Mouse (Mus musculus): Measurements from ENCODE around the gene Fdxr. TPM values are rescaled to one million over a fixed set of nuclear protein-coding genes. Genes with fewer than 3 reads are reported as not detected.

Fdxr gene
- polyA plus RNA-seq, 1 experiment from 2014 or later: 14.2 TPM

GRCm38 (mm10) chr11:115264136-115264861 lies 12.6 kb downstream of the Fdxr start:
- H3K4me2 ChIP-seq (ENCODE audit: low read length): no peak overlapping the region
- no peak overlapping the region for H3K4me3 ChIP-seq (ENCODE audit: low read depth, low read length)
- H3K9ac ChIP-seq (ENCODE audit: low read length): no peak overlapping the region
- no peak overlapping the region for H3K27ac ChIP-seq (ENCODE audit: low read depth)
- DNase-seq (ENCODE audit: low spot score): no peak
- 65% methylated on average over 7 of the region's 7 CpGs for WGBS
- H3K36me3 ChIP-seq (ENCODE audit: control insufficient read depth, insufficient read depth, low read length): peaks cover 5% of the 10 kb centered on the region; the same call in 1 of the 2 replicates
- no peak for ATAC-seq (replicated peaks; ENCODE audit: low FRiP score, low TSS enrichment, low read depth)
- H3K4me1 ChIP-seq (replicated peaks; ENCODE audit: control insufficient read depth, insufficient read depth, low read length): peaks cover 8% of the 10 kb centered on the region
- no peaks in the 10 kb centered on the region for H3K9me3 ChIP-seq (ENCODE audit: control insufficient read depth, low read length)
- peaks cover 91% of the 10 kb centered on the region for H3K27me3 ChIP-seq (replicated peaks; ENCODE audit: control insufficient read depth, insufficient read depth, low read length)

DNA sequence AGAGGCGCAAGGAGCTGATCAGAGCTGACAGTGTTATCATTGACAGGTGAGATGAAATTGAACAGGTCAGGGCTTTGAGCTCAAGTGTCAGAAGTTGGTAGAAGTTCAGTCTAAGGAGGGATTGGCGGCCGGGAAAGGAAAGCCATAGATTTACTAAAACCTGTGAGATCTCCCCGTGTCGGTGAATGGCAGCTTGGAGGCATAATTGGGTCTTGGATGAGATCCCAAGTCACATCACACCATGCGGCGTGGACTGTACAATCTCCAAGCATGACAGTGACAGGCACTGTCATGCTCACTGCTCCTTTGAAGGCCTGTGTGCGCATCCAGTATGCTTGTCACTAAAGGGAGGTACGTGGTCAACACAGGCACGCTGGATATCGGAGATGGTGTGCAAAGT lies 13.9 kb downstream of the Fdxr start:
- Histone ChIP-seq H3K27ac (ENCODE audit: low read depth) (no peak overlapping the region), H3K9ac (ENCODE audit: low read length) (no peak overlapping the region), H3K4me3 (ENCODE audit: low read depth, low read length) (no peak overlapping the region), H3K9me3 (ENCODE audit: control insufficient read depth, low read length) (no peaks in the 10 kb centered on the region), H3K27me3 (replicated peaks; ENCODE audit: control insufficient read depth, insufficient read depth, low read length) (peaks cover 91% of the 10 kb centered on the region), H3K4me1 (replicated peaks; ENCODE audit: control insufficient read depth, insufficient read depth, low read length) (peaks cover 8% of the 10 kb centered on the region), H3K36me3 (ENCODE audit: control insufficient read depth, insufficient read depth, low read length) (no peaks in the 10 kb centered on the region), H3K4me2 (ENCODE audit: low read length) (no peak overlapping the region)
- ATAC-seq (replicated peaks; ENCODE audit: low FRiP score, low TSS enrichment, low read depth) (no peak), DNase-seq (ENCODE audit: low spot score) (no peak)
- WGBS: 76% methylated on average over 11 of the region's 11 CpGs

- 28% methylated on average over 4 of the region's 4 CpGs for WGBS
- no peak overlapping the region for H3K4me2 ChIP-seq (ENCODE audit: low read length)
- H3K36me3 ChIP-seq (ENCODE audit: control insufficient read depth, insufficient read depth, low read length): no peaks in the 10 kb centered on the region
- DNase-seq (ENCODE audit: low spot score): no peak
- H3K4me3 ChIP-seq (ENCODE audit: low read depth, low read length): no peak overlapping the region
- H3K27ac ChIP-seq (ENCODE audit: low read depth): no peak overlapping the region
- no peaks in the 10 kb centered on the region for H3K9me3 ChIP-seq (ENCODE audit: control insufficient read depth, low read length)
- H3K4me1 ChIP-seq (replicated peaks; ENCODE audit: control insufficient read depth, insufficient read depth, low read length): no peaks in the 10 kb centered on the region
- H3K27me3 ChIP-seq (replicated peaks; ENCODE audit: control insufficient read depth, insufficient read depth, low read length): peaks cover 77% of the 10 kb centered on the region
- no peak overlapping the region for H3K9ac ChIP-seq (ENCODE audit: low read length)
- no peak for ATAC-seq (replicated peaks; ENCODE audit: low FRiP score, low TSS enrichment, low read depth)
Measured at GRCm38 (mm10) chr11:115259134-115259533, 17.7 kb downstream of the Fdxr start.

DNA sequence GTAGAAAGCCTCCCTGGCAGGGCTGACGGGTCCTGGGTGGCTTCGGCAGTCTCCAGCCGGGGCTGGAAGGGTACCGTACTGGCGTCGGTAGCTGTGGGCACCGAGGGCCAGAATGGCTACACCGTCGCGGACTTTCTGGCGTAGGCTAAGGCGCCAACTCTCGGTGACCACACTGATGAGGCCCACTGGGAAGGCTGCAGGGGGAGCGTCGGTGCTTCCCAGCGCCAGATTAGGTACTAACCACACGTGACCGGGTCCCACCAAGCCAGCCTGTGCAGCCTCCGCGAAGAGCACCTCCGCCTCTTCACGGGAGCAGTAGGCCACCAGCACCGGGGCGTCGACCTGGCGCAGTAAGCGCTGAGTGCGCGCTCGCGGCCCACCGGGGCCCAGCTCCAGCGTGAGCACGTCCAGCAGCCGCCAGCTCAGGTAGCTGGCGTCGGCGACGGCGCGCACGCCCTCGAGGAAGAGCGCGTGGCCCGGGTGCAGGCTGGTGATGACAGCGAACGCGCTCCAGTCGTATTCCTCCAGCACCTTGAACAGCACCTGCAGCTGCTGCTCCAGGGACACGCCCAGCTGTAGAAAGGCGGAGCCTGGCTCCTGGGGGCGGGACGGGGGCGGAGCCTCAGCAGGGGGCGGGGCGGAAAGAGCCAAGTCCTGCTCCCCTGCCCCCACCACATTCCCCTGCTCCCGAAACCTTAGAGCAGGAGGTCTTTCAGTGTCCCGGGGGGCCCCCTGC lies 18.9 kb downstream of the Fdxr start:
- H3K4me3 ChIP-seq (ENCODE audit: low read depth, low read length): peak overlapping the region; percentile 16; the same call in 1 of the 2 replicates
- H3K4me2 ChIP-seq (ENCODE audit: low read length): peak overlapping the region; percentile 30; the same call in 1 of the 2 replicates
- H3K27me3 ChIP-seq (replicated peaks; ENCODE audit: control insufficient read depth, insufficient read depth, low read length): peaks cover 66% of the 10 kb centered on the region
- H3K9me3 ChIP-seq (ENCODE audit: control insufficient read depth, low read length): no peaks in the 10 kb centered on the region
- ATAC-seq (replicated peaks; ENCODE audit: low FRiP score, low TSS enrichment, low read depth): 0 out of 2 replicates have a peak, but pooled peaks have one; percentile 41
- no peaks in the 10 kb centered on the region for H3K4me1 ChIP-seq (replicated peaks; ENCODE audit: control insufficient read depth, insufficient read depth, low read length)
- WGBS: 15% methylated on average over 58 of the region's 59 CpGs
- no peak overlapping the region for H3K9ac ChIP-seq (ENCODE audit: low read length)
- H3K27ac ChIP-seq (ENCODE audit: low read depth): no peak overlapping the region
- peak; percentile 72 for DNase-seq (ENCODE audit: low spot score)
- H3K36me3 ChIP-seq (ENCODE audit: control insufficient read depth, insufficient read depth, low read length): no peaks in the 10 kb centered on the region

- no peaks in the 10 kb centered on the region for H3K9me3 ChIP-seq (ENCODE audit: control insufficient read depth, low read length)
- no peak overlapping the region for H3K27ac ChIP-seq (ENCODE audit: low read depth)
- H3K4me3 ChIP-seq (ENCODE audit: low read depth, low read length): no peak overlapping the region
- WGBS: 60% methylated on average over 3 of the region's 3 CpGs
- peaks cover 65% of the 10 kb centered on the region for H3K27me3 ChIP-seq (replicated peaks; ENCODE audit: control insufficient read depth, insufficient read depth, low read length)
- no peak overlapping the region for H3K9ac ChIP-seq (ENCODE audit: low read length)
- peaks cover 9% of the 10 kb centered on the region for H3K4me1 ChIP-seq (replicated peaks; ENCODE audit: control insufficient read depth, insufficient read depth, low read length)
- ATAC-seq (replicated peaks; ENCODE audit: low FRiP score, low TSS enrichment, low read depth): no peak
- H3K4me2 ChIP-seq (ENCODE audit: low read length): no peak overlapping the region
- no peak for DNase-seq (ENCODE audit: low spot score)
- no peaks in the 10 kb centered on the region for H3K36me3 ChIP-seq (ENCODE audit: control insufficient read depth, insufficient read depth, low read length)
Measured at GRCm38 (mm10) chr11:115251258-115251657, 25.6 kb downstream of the Fdxr start.

GRCm38 (mm10) chr11:115250405-115251090 lies 26.3 kb downstream of the Fdxr start:
- H3K27me3 ChIP-seq (replicated peaks; ENCODE audit: control insufficient read depth, insufficient read depth, low read length): peaks cover 61% of the 10 kb centered on the region
- ATAC-seq (replicated peaks; ENCODE audit: low FRiP score, low TSS enrichment, low read depth): no peak

DNA sequence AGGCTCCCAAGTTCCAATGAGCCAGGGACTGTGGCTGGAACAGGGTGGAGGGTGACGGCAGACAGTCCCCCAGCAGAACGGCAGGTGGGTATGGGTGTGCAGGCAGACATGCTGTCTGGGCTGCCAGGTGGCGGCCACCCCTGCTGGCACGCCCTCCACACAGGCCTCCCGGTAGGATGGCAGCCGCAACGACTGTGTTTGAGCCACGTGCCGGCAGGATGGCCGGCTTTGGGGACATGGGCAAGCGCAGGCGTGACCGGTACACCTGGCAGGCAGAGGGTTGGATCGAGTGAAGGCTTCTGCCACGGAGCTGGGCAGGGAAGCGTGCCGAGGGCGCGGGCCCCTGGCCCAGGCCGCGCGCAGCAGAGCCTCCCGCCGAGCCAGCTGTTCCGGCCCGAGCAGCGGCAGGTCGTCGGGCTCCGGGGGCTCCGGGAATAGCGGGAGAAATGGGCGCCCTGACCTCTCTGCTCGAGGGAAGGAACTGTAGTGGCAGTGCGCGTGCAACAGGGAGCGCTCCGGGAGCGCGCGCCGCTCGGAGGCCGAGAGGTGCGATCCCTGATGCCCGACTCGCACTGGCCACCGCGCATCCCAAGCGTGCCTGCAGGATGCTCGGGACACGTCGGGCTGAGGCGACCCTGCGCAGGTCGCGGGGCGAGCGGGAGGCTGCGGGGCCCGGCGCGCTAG lies 27.0 kb downstream of the Fdxr start:
- ATAC-seq (replicated peaks; ENCODE audit: low FRiP score, low TSS enrichment, low read depth) (no peak), DNase-seq (ENCODE audit: low spot score) (no peak)
- Histone ChIP-seq H3K4me2 (ENCODE audit: low read length) (peak overlapping the region; percentile 77), H3K27ac (ENCODE audit: low read depth) (no peak overlapping the region), H3K4me3 (ENCODE audit: low read depth, low read length) (peak overlapping the region; percentile 41), H3K36me3 (ENCODE audit: control insufficient read depth, insufficient read depth, low read length) (no peaks in the 10 kb centered on the region), H3K9me3 (ENCODE audit: control insufficient read depth, low read length) (no peaks in the 10 kb centered on the region), H3K9ac (ENCODE audit: low read length) (0 out of 2 replicates have a peak overlapping the region, but pooled peaks have one; percentile 10), H3K27me3 (replicated peaks; ENCODE audit: control insufficient read depth, insufficient read depth, low read length) (peaks cover 55% of the 10 kb centered on the region), H3K4me1 (replicated peaks; ENCODE audit: control insufficient read depth, insufficient read depth, low read length) (peaks cover 9% of the 10 kb centered on the region)
- 3% methylated on average over 62 of the region's 63 CpGs for WGBS

More at GRCm38 (mm10) chr11:115250405-115251090, 26.3 kb downstream of the Fdxr start:
- H3K4me2 ChIP-seq (ENCODE audit: low read length): peak overlapping the region; percentile 77
- H3K9me3 ChIP-seq (ENCODE audit: control insufficient read depth, low read length): no peaks in the 10 kb centered on the region
- H3K4me1 ChIP-seq (replicated peaks; ENCODE audit: control insufficient read depth, insufficient read depth, low read length): peaks cover 9% of the 10 kb centered on the region
- H3K4me3 ChIP-seq (ENCODE audit: low read depth, low read length): peak overlapping the region; percentile 41
- no peak for DNase-seq (ENCODE audit: low spot score)
- no peaks in the 10 kb centered on the region for H3K36me3 ChIP-seq (ENCODE audit: control insufficient read depth, insufficient read depth, low read length)
- no peak overlapping the region for H3K9ac ChIP-seq (ENCODE audit: low read length)
- H3K27ac ChIP-seq (ENCODE audit: low read depth): no peak overlapping the region
- WGBS: 3% methylated on average over 36 of the region's 36 CpGs

DNA sequence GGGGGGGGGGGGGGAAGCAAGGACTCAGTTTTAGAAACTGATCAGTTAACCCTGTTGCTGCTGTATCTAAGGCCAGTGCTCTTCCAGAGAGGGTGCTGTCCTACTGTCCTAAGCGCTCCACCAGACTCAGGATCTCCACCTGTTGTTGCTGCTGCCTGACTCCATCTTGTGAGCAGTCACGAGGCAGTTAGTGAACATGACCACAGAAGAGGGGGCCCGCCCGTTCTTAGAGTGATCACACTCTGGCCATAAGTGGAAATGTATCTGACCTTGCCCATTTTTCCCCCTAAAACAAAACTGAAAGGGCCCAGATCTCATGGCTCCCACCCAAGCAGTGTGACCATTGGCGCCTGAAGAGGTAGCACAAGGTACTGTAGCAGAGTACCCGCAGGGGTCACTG lies 28.9 kb downstream of the Fdxr start:
- ATAC-seq (replicated peaks; ENCODE audit: low FRiP score, low TSS enrichment, low read depth): no peak
- Histone ChIP-seq H3K4me3 (ENCODE audit: low read depth, low read length) (no peak overlapping the region), H3K4me1 (replicated peaks; ENCODE audit: control insufficient read depth, insufficient read depth, low read length) (peaks cover 9% of the 10 kb centered on the region), H3K27me3 (replicated peaks; ENCODE audit: control insufficient read depth, insufficient read depth, low read length) (peaks cover 55% of the 10 kb centered on the region), H3K27ac (ENCODE audit: low read depth) (no peak overlapping the region), H3K9me3 (ENCODE audit: control insufficient read depth, low read length) (no peaks in the 10 kb centered on the region), H3K9ac (ENCODE audit: low read length) (no peak overlapping the region), H3K36me3 (ENCODE audit: control insufficient read depth, insufficient read depth, low read length) (peaks cover 7% of the 10 kb centered on the region; the same call in 1 of the 2 replicates), H3K4me2 (ENCODE audit: low read length) (no peak overlapping the region)
- 62% methylated on average over 6 of the region's 6 CpGs for WGBS
- DNase-seq (ENCODE audit: low spot score): no peak

Measured in intestine, embryonic 14.5 days (tissue).